Mouse (Mus musculus) ES-E14 (cell line): Measurements from ENCODE around the gene Nrxn3.

Experiments used
- CHD2 ChIP-seq: IDR thresholded peaks from 2 replicates; pipeline ENCODE4 v1.6.1; 2014; ENCODE audit warnings: mild to moderate bottlenecking, low read depth, low read length, inconsistent platforms
- HCFC1 ChIP-seq: IDR thresholded peaks from 2 replicates; pipeline ENCODE4 v1.6.1; 2012; ENCODE audit warnings: low read length, inconsistent platforms, borderline replicate concordance; ENCODE audit not compliant: insufficient read depth
- ZC3H11A ChIP-seq: IDR thresholded peaks from 2 replicates; pipeline ENCODE4 v1.6.1; 2012; ENCODE audit warnings: low read depth, mild to moderate bottlenecking, inconsistent platforms, low read length, borderline replicate concordance
- ZNF384 ChIP-seq: IDR thresholded peaks from 2 replicates; pipeline ENCODE4 v1.6.1; 2012; ENCODE audit warnings: low read depth, low read length, inconsistent platforms

- TF ChIP-seq CHD2 = no peak
- no peak for TF ChIP-seq ZC3H11A
- no peak for TF ChIP-seq ZNF384
- TF ChIP-seq HCFC1 = no peak
These were observed 1108.6 kb downstream of the Nrxn3 start for GRCm38 (mm10) chr12:89831300-89831699.
